Mouse (Mus musculus): ENCODE measurements around the gene Pkn1.

Gene Pkn1

DNA sequence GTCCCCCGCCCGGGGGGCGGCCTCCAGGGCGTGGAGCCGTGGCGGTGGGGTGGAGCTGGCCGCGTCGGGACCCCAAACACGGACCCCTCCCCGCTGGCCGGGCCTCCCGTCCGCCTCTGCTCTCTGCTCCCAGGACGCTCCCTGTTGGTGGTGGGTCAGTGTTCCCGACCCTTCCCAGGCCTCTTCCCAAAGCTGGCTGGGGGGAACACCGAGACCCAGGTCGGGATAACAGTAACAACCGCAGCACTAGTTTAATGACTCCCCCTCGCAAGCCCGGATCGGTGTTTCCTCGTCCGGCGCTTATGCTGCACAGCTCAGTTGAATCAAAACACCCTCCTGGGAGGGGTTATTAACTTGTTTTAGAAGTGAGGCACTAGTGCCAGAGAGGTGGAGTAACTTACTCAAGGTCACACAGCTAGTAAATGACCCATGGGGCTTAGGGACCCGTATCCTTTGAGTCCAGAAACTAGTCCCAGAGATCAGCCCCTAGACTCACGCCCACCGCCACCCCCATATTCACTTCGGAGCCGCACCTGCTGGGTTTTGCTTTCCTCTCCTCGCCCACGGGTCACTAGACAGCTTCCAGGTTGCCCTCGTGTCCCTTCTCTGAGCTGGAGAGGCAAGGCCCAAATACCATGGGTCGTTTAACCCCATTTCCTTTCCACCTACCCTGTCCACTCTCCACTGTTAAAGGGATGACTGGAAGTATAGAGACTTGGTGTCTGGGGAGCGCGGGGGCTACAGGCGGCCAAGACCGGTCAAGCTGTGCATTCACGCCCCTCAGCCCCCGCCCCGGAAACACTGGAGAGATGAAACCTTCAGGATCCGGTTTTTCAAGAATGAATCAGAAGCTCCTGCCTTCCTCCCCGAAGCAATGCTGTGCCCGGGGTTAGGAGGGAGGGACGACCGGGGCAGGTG, 46.0 kb downstream of the Pkn1 start:
- peak; percentile 29 for DNase-seq (ENCODE audit: low spot score)

DNA sequence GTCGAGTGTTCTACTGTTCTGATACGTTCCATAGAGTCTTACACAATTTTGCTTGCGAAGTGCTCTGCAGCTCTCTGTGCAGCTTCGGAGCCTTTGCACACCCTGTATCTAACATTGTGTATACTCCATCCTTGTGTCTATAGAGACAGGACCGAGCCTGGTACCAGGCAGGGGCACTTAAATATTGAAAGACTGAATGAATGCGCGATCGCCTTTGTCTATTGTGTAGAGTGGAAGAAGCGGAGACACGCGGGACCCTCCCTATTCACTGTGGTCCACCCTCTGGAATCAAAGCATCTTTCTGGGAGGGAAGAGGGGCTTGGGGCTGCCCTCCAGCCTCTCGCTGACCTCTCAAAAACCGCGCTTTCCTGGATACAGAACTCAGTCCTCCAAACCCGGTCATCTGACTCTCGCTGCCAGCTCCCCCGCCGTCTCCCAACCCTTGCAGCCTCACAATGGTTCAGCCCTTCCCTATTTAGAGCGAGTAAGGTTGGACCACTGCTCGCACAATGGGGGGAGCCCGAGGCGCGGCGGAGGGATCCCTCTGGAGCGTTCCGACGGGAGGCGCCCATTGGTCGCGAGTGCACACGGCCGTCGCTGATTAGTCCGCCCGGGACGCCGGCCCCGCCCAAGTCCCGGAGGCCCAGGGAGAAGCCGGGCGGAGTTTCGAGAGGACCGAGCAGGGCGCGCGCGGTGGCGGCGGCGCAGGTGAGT, 46.8 kb downstream of the Pkn1 start, which contains the start of gene Gipc1:
TSS of gene Gipc1 (plus strand) at position 648 of the 714 bp plus-strand sequence.
- DNase-seq (ENCODE audit: low spot score): peak; percentile 96

DNA sequence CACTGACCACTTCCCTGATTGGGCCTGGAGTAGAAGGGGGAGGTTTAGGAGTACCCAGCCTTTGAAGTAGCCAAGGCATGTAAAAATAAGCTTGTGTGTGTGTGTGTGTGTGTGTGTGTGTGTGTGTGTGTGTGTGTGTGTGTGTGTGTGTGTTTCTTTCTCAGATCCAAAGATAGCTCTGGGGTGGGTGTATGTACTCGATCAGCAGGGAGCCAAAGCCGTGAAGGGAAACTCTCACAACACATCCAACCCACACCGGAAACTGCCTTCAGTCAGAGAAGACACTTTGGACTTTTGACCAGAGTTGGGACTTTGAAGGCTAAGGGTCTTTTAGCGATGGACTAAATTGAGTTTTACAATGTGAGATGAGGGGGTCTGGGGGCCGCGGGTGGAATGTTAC, 49.3 kb downstream of the Pkn1 start:
- DNase-seq (ENCODE audit: low spot score): no peak

DNA sequence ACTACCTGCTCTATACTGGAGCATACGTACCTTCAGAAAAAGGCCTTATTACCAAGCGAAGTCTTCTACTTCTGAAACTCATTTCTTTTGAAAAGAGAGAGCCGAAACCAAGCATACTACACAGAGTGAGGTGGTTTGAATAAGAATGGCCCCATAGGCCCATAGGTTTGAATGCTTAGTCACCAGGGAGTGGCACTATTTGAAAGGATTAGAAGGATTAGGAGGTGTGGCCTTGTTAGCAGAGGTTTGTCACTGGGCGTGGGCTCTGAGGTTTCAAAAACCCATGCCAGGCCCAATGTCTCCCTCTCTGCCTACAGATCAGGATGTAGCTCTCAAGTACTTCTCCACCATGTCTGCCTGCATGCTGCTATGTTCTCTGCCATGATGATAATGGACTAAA, 50.9 kb downstream of the Pkn1 start:
- no peak for DNase-seq (ENCODE audit: low spot score)

DNA sequence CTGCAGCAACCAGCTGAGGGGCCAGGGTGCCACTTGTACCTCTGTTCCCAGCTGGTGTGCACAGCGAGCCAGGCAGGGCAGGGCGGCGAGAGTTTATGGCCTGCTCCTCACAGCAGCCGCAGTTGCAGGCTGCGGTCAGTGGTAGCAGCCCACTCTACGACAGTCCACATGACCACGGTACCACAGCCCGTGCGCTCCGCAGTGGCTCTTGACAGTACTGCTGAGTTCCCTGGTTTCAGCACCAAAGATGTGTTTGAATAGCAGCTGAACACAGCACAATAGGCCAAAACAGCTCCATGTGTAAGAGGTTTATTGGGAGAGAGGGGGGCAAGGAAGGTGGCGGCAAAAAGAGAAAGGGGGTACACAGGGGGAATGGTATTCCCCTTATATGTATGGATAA, 51.5 kb downstream of the Pkn1 start:
- DNase-seq (ENCODE audit: low spot score): no peak

DNA sequence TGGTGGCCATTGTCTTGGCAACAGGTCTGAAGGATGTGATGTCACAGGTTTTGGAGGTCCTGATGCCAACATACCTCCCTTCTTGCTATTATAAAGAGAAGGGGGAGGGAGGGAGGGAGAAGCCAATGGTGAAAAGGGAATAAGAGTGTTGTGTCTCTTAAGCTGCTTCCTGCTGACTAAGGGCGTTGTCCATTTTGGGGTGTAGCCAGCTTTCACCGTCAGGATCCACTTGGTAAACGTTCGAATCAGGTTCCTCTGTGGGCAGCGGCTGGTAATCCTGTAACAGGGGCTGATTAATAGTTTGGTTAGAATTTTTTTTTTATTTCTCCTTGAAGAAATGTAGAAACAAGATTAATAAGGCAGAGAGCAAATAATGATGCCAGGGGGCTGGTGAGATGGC, 59.3 kb downstream of the Pkn1 start:
- DNase-seq (ENCODE audit: low spot score): no peak

DNA sequence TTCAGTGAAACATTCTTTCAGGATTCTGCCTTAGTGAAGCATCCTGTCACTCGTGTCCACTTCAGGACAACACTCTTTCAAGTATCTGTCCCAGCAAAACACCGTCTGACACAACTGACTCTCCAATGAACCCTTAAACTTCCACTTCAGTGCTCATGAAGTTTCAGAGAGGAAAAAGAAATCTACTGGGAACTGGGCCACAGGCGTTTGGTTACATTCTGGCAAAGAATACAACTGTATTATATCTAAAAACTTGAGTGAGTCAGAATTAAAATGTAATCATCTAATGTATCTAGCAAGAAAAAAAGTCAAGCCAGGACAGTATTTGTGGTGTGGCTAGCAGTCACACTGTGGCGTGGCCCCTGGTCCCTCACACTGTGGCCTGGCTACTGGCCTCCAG, 60.1 kb downstream of the Pkn1 start:
- no peak for DNase-seq (ENCODE audit: low spot score)

DNA sequence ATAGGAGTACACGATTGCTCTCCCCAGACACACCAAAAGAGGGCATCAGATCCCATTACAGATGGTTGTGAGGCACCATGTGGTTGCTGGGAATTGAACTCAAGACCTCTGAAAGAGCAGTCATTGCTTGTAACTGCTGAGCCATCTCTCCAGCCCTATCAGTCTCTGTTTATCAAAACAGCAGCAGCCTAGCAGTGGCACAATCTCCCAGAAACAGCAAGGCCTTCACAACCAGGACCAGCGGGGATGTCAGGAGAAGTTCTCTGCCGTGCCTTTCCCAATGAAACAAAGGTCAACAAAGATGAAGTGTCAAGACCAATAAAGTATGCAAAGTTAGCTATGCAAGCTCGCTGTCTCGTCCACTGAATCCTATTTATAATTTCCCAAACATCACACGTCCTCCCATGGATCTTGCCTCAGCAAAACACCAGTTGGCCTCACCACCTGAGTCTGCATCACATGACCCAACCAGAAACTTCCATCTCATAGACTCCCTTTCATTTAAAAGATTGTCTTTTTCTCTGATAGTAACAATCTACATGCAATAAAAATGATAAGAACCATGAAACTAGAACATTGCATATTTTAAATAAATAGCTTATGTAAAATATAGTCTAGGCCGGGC, 66.8 kb downstream of the Pkn1 start:
- no peak for DNase-seq (ENCODE audit: low spot score)

DNA sequence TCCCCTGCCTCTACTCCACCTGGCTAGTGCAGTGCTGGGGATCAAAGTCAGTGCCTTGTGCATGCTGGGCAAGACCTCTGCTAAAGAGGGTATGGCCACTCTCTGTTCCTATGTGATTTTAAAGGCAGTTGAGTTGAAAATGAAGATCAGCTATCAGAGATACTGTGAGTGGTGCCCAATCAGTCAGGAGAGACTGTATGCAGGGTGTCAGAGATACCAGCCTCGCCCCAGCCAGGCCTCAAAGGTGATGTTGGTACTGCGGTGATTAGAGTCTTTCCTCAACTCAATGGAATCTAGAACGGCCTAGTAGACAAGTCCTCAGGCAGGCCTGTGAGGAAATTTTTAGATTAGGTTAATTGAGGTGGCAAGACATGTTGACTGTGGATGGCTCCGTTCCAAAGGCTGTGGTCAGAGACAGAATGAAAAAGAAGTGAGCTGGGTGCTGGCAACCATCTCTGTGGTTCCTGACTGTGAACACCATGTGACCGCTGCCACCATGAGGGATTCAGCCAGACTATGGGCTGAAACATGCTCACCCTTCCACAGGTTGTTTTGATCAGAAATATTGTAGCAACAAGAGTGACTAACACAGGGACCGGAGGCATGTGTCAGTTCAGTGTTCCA, 73.2 kb downstream of the Pkn1 start:
- no peak for DNase-seq (ENCODE audit: low spot score)

DNA sequence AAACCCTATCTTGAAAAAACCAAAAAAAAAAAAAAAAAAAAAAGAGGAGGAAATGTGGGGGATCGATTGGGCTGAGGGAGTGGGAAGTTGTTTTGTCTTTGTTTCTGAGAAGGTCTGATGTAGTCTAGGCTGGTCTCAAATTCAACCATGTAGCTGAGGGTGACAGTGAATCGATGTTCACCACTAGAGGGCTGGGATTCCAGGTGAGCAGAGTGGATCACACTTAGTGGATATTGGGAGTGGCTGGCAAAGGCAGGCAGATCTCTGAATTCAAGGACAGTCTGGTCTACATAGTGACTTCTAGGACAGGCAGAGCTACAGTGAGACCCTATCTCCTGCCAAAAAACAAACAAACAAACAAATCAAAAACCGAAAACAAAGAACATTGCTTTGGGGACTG, 74.2 kb downstream of the Pkn1 start:
- DNase-seq (ENCODE audit: low spot score): no peak

DNA sequence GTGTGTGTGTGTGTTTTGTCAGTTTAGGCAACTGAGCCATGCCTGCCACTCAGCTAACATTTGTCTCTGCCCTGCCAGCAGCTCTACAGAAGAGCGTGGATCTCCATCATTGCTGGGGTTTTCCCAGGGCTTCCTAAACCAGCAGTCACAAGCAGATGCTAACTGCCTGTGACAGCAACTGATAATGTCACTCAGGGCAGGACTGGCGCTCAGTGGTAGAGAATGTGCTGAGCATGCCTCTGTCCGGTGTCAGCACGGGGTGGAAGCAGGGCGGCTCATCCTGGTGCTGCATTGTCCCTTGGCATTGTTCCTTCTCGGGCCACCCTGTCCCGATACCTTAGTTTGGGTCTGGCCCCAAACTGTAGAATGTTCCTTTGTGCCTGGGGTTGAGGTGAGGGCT, 75.4 kb downstream of the Pkn1 start:
- DNase-seq (ENCODE audit: low spot score): no peak

DNA sequence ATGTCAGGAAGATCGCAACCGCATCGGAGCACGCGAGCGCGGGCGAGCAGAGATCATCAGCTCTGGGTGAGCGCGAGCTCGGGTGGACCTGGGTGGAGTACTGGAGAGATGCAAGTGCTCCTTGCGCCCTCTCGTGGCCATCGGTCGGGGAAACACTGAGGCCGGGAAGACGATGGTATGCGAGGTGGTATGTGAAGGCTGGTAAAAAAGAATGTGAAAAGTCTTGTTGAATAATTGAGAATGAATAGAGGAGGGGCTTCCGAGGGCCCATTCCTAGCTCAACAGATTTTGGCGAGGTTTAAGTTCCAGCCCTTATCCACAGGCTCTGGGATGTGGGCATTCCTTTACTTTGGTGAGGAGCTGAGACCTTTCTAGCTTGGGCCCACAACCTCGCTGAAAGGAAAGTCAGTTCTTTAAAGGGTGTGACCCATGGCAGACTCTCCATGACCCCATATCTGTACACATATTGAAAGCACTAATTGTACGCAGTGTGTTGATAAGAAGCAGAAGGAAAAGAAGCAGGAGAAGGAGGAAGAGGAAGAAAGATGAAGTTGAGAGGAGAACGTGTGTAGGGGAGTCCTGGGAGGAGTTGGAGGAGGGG, 76.5 kb downstream of the Pkn1 start:
- DNase-seq (ENCODE audit: low spot score): peak; percentile 81

DNA sequence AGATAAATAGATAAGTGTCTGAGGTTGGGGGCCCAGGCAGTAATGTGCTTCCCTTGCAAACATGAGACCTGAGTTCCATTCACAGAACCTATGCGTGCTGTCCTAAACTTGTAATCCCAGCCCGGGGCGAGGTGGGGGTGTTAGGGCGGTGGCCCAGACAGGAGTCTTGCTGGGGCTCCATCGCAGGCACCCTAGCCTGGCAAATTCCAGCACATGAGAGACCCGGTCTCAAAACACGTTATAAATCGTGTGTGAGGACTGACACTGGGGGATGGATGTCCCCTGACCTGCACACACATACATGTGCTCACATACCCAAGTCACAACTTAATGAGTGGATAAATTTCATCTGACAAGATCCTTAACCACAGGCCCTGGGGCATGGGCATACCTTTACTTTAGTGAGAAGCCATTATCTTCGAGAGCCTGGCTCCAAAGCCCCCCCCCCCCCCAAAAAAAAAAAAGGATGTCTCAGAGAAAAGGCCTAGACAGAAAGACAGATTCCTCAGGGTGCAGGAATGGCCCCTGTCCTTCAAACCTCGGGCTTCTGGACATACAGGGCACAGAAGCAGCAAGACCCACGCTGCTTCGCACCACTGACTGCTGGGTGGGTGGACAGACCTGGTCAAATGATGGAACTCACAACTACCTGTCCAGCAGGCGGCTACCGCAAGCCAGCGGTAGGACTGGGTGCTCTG, 77.1 kb downstream of the Pkn1 start:
- DNase-seq (ENCODE audit: low spot score): no peak

DNA sequence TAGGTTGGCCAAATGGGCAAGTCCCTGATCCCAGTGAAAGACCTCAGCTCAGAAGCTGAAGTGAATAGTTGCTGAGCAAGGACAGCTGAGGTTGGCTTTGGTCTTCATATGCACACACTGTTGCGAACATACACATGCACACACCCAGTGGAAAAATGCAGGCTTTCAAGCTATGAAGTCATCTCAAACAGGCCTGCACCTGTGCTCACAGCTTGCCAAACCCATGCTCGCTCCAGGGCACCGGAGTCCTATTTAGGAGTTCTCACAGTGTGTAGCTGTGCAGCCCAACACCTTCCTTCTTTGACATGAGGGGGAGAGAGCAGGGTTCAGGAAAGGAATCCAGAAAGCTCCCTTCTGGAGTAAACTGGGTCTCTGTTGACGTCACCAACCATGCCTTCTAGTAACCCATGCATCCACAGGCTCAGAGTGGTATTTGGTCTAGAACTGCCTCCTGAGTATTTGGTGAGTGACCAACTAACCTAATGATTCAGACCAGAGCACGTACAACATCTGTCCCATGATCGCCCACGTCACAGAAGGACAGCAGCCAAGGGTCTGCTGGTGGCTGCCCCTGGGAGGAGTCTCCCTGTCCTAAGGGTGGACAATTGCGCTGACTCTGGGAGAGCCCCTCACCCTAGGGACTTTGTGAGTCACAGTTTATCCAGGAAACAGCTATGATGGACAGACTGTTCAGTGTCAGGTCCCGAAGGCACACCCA, 79.3 kb downstream of the Pkn1 start:
- DNase-seq (ENCODE audit: low spot score): no peak

DNA sequence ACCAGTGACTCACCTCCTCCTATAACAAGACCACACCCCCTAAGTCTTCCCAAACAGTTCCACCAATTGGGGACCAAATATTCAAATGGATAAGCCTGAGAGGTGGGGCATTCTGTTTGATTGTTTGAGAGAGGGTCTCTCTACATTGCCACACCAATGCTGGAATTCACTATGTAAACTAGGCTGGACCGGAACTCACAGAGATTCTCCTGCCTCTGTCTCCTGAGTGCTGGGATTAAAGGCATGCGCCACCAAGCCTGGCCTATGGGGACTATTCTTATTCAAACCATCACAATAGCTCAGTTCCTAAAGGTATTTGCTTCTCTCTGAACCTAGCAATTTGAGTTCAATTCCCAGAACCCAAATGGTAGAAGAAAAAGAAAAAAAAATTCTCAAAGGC, 80.4 kb downstream of the Pkn1 start:
- DNase-seq (ENCODE audit: low spot score): no peak

DNA sequence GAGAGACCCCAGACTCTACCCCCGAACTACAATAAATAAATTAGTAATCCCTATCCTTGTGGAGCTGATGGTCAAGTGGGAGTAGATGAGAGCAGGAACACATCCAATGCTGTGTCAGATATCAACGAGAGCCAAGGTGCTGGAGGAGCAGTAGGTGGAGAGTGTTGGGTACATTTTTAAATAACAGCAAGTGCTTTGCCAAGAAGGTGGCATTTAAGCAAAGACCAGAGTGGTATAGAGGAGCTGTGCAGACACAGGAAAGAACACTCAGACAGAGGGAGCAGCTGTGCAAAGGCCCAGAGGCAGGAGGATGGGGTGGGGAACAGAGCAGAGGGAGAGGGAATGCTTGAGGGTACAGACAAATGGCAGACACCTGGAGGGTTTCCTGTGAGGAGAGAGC, 81.9 kb downstream of the Pkn1 start:
- no peak for DNase-seq (ENCODE audit: low spot score)

DNA sequence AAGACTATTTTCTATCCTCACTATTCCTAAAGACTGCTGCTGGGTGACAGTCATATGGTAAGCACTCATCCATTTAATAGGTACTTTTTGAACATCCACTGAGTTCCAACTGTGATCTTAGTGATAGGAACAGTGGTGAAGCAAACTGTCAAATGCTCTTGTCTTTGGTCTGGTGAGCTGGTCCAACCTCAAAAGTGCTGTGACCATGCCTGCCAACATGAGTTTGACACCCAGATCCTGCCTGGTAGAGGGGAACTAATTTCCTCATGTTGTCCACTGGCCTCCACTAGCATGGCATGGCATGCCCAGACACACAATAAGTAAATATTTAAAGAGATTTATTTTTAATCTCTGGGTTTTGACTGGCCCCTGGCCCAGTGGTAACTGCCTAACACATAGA, 82.4 kb downstream of the Pkn1 start:
- no peak for DNase-seq (ENCODE audit: low spot score)
